Mouse (Mus musculus): ENCODE measurements around the gene Tmem147. TPM values are rescaled to one million over a fixed set of nuclear protein-coding genes. Genes with fewer than 3 reads are reported as not detected.
"Not testable (repeated sequence)": the region's sequence is repeated elsewhere in the genome, so short reads cannot be mapped to it uniquely, and the experiment has no call there.

The Tmem147 gene
- polyA plus RNA-seq, 1 experiment from 2014 or later, result 301 TPM

DNA sequence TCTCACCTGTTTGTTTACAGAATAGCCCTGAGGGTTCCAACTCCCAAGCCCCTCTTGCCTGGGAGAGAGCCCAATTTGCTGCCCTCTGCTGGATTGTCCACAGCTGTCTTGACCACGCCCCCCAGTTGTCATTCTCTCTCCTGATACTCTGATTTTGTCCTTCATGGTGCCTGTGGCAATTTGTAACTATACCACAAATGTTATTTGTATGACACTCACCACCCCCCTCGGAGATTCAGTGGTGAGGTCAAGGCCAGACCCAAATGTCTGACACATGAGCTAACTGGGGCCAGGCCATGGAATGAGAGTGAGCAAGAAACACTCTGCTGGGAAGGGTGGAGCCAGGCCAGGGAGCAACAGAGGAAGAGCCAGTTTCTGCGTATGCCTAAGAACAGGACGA is 29.5 kb upstream of the Tmem147 start:
- 34% methylated on average over 4 of the region's 4 CpGs for WGBS
- no peak overlapping the region for H3K9ac ChIP-seq (ENCODE audit: low read depth, low read length)
- no peaks in the 10 kb centered on the region for H3K4me1 ChIP-seq (ENCODE audit: control insufficient read depth, insufficient read depth, low read depth, low read length)

DNA sequence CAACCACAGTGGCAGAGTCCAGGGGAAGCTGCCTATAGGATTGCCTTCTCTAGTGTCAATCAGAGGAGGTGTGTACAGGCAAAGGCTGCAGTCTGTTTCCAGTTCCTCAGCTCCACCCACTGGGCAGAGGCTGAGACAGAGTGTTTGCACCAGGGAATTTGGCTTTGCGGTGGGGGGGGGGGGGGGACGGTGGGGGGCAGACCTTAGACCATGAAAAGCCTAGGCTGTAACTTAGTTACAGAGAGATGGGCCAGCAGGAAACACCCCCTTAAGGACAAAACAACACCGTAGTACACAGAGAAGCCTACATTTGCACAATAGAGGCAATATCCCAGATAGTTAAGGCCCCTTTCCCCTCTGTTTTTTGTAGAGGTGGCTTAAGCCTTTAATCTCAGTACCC is 27.7 kb upstream of the Tmem147 start:
- ATAC-seq, result no peak; the same call in 1 of the 2 replicates
- Histone ChIP-seq H3K4me2 (ENCODE audit: low read length) (no peak overlapping the region), H3K4me1 (ENCODE audit: control insufficient read depth, insufficient read depth, low read depth, low read length) (no peaks in the 10 kb centered on the region), H3K36me3 (ENCODE audit: control insufficient read depth, insufficient read depth, low read length) (peaks cover 15% of the 10 kb centered on the region), H3K27me3 (replicated peaks; ENCODE audit: control insufficient read depth, insufficient read depth, low read length) (no peaks in the 10 kb centered on the region), H3K27ac (ENCODE audit: low read depth, low read length) (no peak overlapping the region), H3K4me3 (ENCODE audit: low read length) (no peak overlapping the region), H3K9ac (ENCODE audit: low read depth, low read length) (no peak overlapping the region), H3K9me3 (ENCODE audit: control insufficient read depth, low read length) (peaks cover 4% of the 10 kb centered on the region; the same call in 1 of the 2 replicates)
- WGBS, result 48% methylated on average over 3 of the region's 3 CpGs

More for the DNA sequence above, 29.5 kb upstream of the Tmem147 start:
- Histone ChIP-seq H3K27ac (ENCODE audit: low read depth, low read length) (no peak overlapping the region), H3K4me3 (ENCODE audit: low read length) (no peak overlapping the region), H3K36me3 (ENCODE audit: control insufficient read depth, insufficient read depth, low read length) (peaks cover 15% of the 10 kb centered on the region), H3K27me3 (replicated peaks; ENCODE audit: control insufficient read depth, insufficient read depth, low read length) (no peaks in the 10 kb centered on the region; the same call in 1 of the 2 replicates), H3K9me3 (ENCODE audit: control insufficient read depth, low read length) (peaks cover 4% of the 10 kb centered on the region; the same call in 1 of the 2 replicates), H3K4me2 (ENCODE audit: low read length) (no peak overlapping the region)
- ATAC-seq, result no peak

DNA sequence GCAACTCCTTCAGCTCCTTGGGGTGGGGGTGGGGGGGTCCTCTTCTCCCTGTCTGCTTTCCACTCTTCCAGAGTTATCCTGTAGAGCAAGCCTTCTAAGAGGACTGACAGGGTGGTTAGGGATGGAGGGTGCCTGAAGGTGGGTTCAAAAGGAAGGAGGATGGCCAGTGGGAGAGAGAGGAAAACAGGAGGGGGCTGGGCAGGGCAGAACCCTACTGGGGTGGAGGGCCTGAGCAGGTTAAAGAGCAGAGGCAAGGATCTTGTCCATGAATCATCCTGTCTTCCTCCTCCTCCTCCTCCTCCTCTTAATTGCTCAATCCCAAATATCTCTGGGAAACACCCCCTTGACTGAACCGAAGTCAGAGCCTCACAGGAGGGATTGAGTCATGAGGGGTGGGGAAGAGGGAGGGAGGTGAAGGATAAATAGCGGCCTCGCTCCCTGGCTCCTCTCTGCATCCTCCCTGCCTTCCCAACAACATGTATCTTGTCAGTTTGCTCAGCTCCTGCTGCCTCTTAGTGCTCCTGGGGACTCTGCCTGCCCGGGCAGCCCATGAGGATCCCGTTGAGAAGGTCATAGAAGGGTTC is 21.8 kb upstream of the Tmem147 start, which contains the start of gene Sbsn:
Gene Sbsn (plus strand): TSS at position 386 of the 584 bp plus-strand sequence.
- 65% methylated on average over 5 of the region's 5 CpGs for WGBS
- ATAC-seq, result no peak
- Histone ChIP-seq H3K9ac (ENCODE audit: low read depth, low read length) (no peak within 1 kb of the TSS), H3K27ac (ENCODE audit: low read depth, low read length) (no peak within 1 kb of the TSS), H3K4me1 (ENCODE audit: control insufficient read depth, insufficient read depth, low read depth, low read length) (no peaks in the 10 kb centered on the region), H3K36me3 (ENCODE audit: control insufficient read depth, insufficient read depth, low read length) (peaks cover 11% of the 10 kb centered on the region), H3K4me3 (ENCODE audit: low read length) (no peak within 1 kb of the TSS), H3K27me3 (replicated peaks; ENCODE audit: control insufficient read depth, insufficient read depth, low read length) (no peaks in the 10 kb centered on the region), H3K4me2 (ENCODE audit: low read length) (no peak within 1 kb of the TSS), H3K9me3 (ENCODE audit: control insufficient read depth, low read length) (peaks cover 4% of the 10 kb centered on the region; the same call in 1 of the 2 replicates)

DNA sequence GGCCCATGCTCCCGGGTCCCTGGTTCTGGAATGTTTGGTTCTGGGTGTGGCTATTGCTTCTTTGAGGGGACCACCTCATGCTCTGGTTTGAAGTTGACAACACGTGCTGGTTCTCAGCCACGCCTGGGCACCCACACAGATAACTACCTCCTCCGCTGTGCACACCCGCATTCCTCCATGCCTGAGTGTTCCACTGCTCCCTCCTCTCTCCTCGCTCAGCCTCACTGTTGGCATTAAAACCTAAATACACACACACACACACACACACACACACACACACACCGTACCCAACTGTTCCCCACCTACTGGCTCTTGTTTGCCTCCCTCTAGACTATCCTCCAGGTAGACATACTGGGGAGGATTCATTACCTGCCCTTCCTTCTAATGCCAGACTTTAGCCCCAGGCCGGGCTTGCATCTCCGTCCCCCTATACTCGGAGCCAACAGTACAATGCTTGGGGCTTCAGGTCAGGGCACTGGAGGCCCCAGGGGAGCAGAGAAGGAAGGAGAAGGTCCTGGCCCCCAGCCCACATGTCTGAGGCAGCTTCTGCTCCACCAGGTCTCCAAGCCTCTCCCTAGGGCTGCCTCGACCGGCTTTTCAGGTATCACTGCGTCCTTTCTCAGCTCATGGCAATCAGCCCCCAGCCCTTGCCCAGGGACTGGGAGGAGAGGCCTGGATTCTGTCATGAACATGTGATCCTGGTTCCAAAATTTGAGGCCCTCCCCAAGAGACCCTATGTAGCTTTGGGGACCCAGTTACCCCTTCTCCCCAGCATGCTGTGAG is 20.7 kb upstream of the Tmem147 start:
- no peak overlapping the region for H3K9ac ChIP-seq (ENCODE audit: low read depth, low read length)
- H3K9me3 ChIP-seq (ENCODE audit: control insufficient read depth, low read length), result peaks cover 1% of the 10 kb centered on the region; the same call in 1 of the 2 replicates
- H3K36me3 ChIP-seq (ENCODE audit: control insufficient read depth, insufficient read depth, low read length), result peaks cover 2% of the 10 kb centered on the region
- ATAC-seq, result no peak
- no peaks in the 10 kb centered on the region for H3K4me1 ChIP-seq (ENCODE audit: control insufficient read depth, insufficient read depth, low read depth, low read length)
- H3K4me2 ChIP-seq (ENCODE audit: low read length), result no peak overlapping the region
- no peak overlapping the region for H3K4me3 ChIP-seq (ENCODE audit: low read length)
- 92% methylated on average over 12 of the region's 13 CpGs for WGBS
- no peak overlapping the region for H3K27ac ChIP-seq (ENCODE audit: low read depth, low read length)
- no peaks in the 10 kb centered on the region for H3K27me3 ChIP-seq (replicated peaks; ENCODE audit: control insufficient read depth, insufficient read depth, low read length)

DNA sequence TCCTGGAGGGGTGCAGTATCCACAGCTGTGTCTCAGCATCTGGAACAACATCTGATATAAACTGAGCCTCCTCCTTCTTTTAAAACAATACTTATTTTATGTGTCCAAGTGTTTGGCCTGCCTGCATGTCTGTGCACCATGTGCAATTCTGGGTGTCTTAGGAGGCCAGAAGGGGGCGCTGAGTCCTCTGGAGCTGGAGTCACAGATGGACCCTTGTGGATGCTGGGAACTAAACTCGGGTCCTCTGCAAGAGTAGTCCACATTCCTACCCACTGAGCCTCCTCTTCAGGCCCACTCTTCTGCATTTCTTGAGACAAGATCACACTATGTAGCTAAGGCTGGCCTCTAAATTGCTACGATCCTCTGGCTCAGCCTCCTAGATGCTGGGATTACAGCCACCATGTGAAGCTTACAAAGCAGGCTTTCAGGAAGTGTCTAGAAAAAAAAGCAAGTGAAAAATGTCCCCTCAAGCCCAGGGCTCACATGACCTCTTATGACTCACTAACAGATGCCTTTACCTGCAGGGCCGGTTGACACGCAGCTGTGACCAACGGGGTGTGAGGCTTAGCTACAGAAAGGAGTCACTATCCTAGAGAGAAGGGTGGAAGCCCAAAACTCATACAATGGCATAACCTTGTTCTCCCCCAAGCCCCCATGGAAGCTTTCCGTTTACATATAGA is 18.3 kb upstream of the Tmem147 start:
- H3K4me1 ChIP-seq (ENCODE audit: control insufficient read depth, insufficient read depth, low read depth, low read length), result no peaks in the 10 kb centered on the region
- no peak overlapping the region for H3K4me2 ChIP-seq (ENCODE audit: low read length)
- H3K27me3 ChIP-seq (replicated peaks; ENCODE audit: control insufficient read depth, insufficient read depth, low read length), result no peaks in the 10 kb centered on the region
- H3K27ac ChIP-seq (ENCODE audit: low read depth, low read length), result no peak overlapping the region
- no peaks in the 10 kb centered on the region for H3K9me3 ChIP-seq (ENCODE audit: control insufficient read depth, low read length)
- ATAC-seq, result no peak
- no peaks in the 10 kb centered on the region for H3K36me3 ChIP-seq (ENCODE audit: control insufficient read depth, insufficient read depth, low read length)
- 88% methylated on average over 7 of the region's 7 CpGs for WGBS
- H3K4me3 ChIP-seq (ENCODE audit: low read length), result no peak overlapping the region
- H3K9ac ChIP-seq (ENCODE audit: low read depth, low read length), result no peak overlapping the region

DNA sequence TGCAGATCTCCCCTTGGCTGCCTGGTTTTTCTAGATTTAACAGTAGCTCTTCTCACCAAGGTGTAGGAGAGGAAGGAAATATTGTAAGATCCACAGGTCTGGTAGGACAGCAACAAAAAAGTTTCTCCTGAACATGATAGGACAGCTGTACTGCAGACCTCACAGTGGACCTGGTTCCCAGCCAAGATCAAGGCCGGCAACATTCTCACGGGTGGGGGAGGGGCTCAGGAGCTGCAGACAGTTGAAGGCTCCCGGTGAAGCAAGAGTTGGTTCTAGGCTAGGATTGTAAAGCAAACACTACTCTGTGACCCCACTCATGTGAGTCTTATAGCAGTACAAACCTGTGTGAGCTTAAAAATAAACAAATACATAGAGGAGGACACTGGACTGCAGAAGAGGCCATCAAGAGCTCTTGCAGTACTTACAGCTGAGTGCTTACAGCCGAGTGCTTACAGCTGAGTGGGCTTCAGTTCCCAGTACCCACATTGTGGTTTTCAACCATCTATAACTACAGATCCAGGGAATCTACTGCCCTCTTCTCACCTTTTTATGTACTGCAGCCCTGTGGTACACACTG is 14.8 kb upstream of the Tmem147 start:
- Histone ChIP-seq H3K27me3 (replicated peaks; ENCODE audit: control insufficient read depth, insufficient read depth, low read length) (no peaks in the 10 kb centered on the region), H3K4me2 (ENCODE audit: low read length) (no peak overlapping the region), H3K27ac (ENCODE audit: low read depth, low read length) (no peak overlapping the region), H3K4me1 (ENCODE audit: control insufficient read depth, insufficient read depth, low read depth, low read length) (no peaks in the 10 kb centered on the region), H3K36me3 (ENCODE audit: control insufficient read depth, insufficient read depth, low read length) (no peaks in the 10 kb centered on the region), H3K4me3 (ENCODE audit: low read length) (no peak overlapping the region), H3K9me3 (ENCODE audit: control insufficient read depth, low read length) (no peaks in the 10 kb centered on the region), H3K9ac (ENCODE audit: low read depth, low read length) (no peak overlapping the region)
- no peak for ATAC-seq
- 49% methylated on average over 4 of the region's 4 CpGs for WGBS

DNA sequence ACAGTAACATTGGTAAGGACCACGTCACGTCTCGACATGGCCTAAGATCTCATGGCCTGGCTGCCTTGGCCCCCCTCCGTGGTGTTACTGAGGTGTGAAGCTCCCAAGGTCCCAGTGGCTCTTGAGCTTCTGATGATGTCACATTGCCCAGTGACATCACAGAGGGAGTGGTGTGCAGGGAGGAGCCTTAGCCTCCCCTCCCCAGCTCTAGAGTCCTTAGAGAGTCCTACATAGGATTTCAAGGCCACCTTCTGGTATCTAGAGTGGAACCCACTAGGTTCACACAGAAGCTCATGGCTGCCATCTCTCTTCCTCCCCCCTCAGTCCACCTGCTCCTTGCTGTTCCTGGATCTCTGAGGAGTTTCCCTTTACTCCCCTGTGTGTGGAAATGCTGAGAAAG is 14.3 kb upstream of the Tmem147 start, which contains the start of gene Gapdhs:
Gene Gapdhs (minus strand): TSS at position 65 of the 400 bp plus-strand sequence.
- not testable (repeated sequence) for H3K4me1 ChIP-seq (ENCODE audit: control insufficient read depth, insufficient read depth, low read depth, low read length); H3K27me3 ChIP-seq (replicated peaks; ENCODE audit: control insufficient read depth, insufficient read depth, low read length)
- WGBS, result no CpG with 5 or more reads among the region's 4 CpGs

DNA sequence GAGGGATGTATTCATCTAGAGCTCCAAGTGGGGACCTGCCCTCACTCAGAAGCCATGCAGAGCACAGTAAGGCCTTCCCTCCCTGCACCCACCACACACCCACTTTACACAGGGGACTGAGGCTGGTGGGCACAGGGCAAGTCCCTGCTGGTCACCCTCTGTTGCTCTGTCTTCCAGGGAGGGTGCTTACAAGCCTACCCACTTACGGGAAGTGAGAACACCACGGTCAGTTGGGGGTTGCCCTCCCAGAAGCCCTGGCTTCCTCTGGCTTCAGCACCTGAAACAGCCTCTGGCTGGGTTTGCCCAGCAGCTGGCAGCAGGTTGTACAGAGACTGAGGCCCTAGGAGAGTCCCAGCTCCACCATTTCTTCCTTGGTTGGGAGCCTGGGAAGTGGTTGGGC is 13.2 kb upstream of the Tmem147 start:
- H3K9ac ChIP-seq (ENCODE audit: low read depth, low read length); H3K4me3 ChIP-seq (ENCODE audit: low read length); H3K36me3 ChIP-seq (ENCODE audit: control insufficient read depth, insufficient read depth, low read length); ATAC-seq; H3K4me1 ChIP-seq (ENCODE audit: control insufficient read depth, insufficient read depth, low read depth, low read length); H3K27ac ChIP-seq (ENCODE audit: low read depth, low read length); H3K27me3 ChIP-seq (replicated peaks; ENCODE audit: control insufficient read depth, insufficient read depth, low read length); H3K9me3 ChIP-seq (ENCODE audit: control insufficient read depth, low read length); H3K4me2 ChIP-seq (ENCODE audit: low read length): not testable (repeated sequence)
- WGBS, result 90% methylated on average over 2 of the region's 2 CpGs

More for the DNA sequence above, 14.3 kb upstream of the Tmem147 start, which contains the start of gene Gapdhs:
- not testable (repeated sequence) for H3K9ac ChIP-seq (ENCODE audit: low read depth, low read length); H3K9me3 ChIP-seq (ENCODE audit: control insufficient read depth, low read length); H3K4me2 ChIP-seq (ENCODE audit: low read length); H3K4me3 ChIP-seq (ENCODE audit: low read length); H3K27ac ChIP-seq (ENCODE audit: low read depth, low read length); ATAC-seq; H3K36me3 ChIP-seq (ENCODE audit: control insufficient read depth, insufficient read depth, low read length)

DNA sequence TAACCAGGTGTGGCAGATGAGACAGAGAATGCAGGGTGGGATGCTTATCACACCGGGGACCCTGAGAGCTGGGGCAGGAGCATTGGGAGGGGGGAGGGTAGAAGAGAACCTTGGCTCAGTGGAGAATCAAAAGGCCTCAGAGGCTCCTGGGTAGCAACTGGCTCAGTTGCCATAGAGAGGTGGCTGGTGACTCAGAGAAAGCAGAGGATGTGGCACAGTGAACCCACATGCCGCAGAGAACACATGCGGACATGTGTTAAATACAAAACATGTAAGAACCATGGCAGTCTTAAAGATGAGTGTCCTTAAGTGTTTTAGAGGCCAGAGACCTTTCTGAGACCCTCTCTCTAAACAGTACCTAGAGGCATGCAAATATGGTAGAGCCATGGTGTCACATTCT is 6.9 kb upstream of the Tmem147 start:
- ATAC-seq, result no peak
- H3K4me3 ChIP-seq (ENCODE audit: low read length), result no peak overlapping the region
- H3K27me3 ChIP-seq (replicated peaks; ENCODE audit: control insufficient read depth, insufficient read depth, low read length), result no peaks in the 10 kb centered on the region
- no peak overlapping the region for H3K27ac ChIP-seq (ENCODE audit: low read depth, low read length)
- no peak overlapping the region for H3K9ac ChIP-seq (ENCODE audit: low read depth, low read length)
- WGBS, result 91% methylated on average over 3 of the region's 3 CpGs
- peaks cover 26% of the 10 kb centered on the region for H3K36me3 ChIP-seq (ENCODE audit: control insufficient read depth, insufficient read depth, low read length)
- H3K4me1 ChIP-seq (ENCODE audit: control insufficient read depth, insufficient read depth, low read depth, low read length), result peaks cover 5% of the 10 kb centered on the region
- no peaks in the 10 kb centered on the region for H3K9me3 ChIP-seq (ENCODE audit: control insufficient read depth, low read length)
- no peak overlapping the region for H3K4me2 ChIP-seq (ENCODE audit: low read length)

All from hindbrain, embryonic 16.5 days (tissue).